Mouse (Mus musculus) G1E-ER4 (cell line): ENCODE results near the gene Nuak2. TPM values are rescaled to one million over a fixed set of nuclear protein-coding genes. Genes with fewer than 3 reads are reported as not detected.

Experiments
- GATA1 ChIP-seq: IDR thresholded peaks from one replicate; pipeline ENCODE4 v1.8.0; 2012; ENCODE audit warnings: low read length, inconsistent platforms
- polyA plus RNA-seq: library from polyadenylated mRNA; stranded (reverse); fragments of >175 nt; gene quantifications from 2 replicates; pipeline ENCODE4 v1.2.3, GENCODE M21; 2012

Gene Nuak2
- polyA plus RNA-seq, 1 experiment: 0.02 TPM

DNA sequence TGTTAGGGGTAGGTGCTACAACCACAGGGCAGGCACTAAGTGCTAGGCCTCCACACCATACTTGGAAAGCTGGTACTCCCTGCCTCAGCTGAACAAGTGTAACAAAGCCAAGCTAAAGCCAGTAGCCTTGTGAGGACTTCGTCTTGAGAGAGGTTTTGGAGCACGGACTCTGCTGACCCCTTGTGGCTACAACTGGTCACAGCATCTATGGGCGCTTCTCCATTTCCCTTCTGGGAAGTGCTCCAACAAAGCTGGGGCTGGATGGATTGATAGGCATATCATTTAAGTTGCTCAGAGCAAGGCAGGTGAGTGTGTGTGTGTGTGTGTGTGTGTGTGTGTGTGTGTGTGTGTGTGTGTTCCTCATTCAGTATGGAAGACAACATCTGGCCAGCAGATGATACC lies 39.9 kb downstream of the Nuak2 start:
- TF ChIP-seq GATA1: no peak

DNA sequence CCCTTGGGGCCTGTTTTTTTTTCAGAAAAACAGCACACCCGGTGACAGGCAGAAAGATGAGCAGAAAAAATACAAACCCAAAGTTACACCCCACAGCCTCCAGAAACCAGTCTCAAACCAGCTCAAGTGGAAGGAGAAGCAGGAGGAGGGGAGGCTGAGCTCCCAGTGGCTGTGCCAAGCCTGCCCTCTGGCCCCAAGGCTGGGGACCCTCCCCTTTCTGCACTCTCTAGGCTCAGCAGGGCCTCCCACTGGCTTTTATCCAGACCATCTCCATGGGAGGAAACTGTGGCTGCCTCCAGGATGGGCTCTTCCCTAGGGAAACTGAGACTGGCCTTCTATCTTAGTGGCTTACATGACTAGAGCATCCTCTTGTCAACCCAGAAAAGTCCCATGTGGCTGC lies 40.9 kb downstream of the Nuak2 start:
- TF ChIP-seq GATA1: no peak

DNA sequence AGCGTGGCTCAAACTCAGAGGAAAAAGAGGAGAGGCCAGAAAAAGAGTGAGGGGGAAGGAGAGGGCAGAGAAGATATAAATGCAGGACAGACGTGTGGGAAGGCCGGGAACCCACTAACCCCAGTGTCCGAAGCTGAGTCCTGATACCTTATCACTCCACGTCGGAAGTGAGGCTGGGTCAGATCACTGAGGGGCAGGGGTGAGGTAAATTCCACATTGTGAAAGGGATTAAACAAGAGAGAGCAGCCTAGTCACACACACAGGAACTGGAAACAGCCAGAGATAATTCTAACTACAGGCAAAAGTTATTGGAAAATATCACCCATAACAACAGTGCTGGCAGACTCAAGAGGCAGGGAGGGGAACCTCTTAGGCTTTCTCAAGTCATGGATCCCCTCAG lies 46.0 kb downstream of the Nuak2 start:
- TF ChIP-seq GATA1: no peak

DNA sequence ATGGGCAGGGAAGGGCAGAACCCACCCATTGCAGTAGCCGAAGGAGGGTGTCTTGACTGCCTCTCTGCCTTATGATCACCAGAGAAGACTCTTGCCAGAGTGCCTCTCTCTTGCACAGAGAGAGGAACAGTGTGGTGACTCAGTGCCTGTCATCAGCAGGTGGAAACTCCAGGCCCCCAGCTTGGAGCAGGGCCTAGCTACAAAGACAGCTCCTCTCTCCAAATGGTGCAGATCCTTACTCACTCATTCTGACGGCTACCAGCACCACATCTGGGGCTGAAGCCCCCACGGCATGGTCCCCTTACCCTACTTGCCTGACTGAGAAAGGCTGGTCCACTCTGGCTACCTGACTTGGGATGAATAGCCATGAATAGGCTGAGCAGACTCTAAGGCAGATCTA lies 48.5 kb downstream of the Nuak2 start:
- no peak for TF ChIP-seq GATA1

DNA sequence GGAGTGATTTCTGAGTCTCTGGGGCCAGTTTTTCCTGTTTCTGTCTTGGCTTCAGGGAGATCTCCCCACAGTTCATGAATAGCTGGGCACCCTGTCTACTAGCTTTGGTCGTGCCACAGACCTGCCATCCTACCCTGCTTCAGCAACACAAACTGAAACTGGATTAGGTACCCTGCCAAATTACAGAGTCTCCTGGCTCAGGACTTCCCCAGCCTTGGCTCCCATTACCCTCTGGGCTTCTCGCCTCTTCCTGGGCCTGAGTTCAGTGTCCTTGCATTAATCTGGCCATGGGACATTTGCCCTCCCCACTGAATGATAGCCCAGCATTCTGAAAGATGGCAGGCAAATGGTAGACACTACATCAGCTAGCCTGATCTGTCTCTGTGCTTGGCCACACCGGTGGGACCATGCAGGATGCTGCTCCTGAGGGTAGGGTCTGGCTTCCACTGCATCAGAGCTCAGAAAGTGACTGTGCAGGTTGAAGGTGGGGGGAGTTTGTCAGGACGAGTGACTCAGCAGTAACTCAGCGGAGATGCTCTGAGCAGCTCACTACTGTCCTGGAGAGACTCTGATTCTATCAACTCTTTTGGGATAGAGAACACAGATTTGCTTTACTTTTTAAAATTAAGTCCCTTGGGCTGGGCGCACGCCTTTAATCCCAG lies 49.1 kb downstream of the Nuak2 start:
- TF ChIP-seq GATA1: no peak

DNA sequence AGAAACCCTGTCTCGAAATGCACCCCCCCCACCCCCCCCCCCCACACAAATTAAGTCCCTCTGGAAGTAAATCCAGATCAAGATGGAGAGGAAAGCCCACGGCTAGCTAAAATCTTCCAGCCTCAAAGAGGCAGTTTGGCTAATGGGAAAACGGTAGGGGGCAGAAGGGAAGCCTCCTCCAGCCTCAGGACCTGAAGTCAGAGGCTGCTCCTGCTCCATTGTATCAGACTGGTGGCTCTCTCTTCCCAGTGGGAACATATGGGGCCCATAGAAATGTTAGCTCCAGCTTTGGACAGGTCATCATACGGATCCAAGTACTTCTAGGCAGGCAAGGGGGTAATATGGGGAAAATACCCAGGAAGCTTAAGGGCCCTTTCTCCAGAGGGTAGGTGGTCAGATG lies 49.7 kb downstream of the Nuak2 start:
- no peak for TF ChIP-seq GATA1

DNA sequence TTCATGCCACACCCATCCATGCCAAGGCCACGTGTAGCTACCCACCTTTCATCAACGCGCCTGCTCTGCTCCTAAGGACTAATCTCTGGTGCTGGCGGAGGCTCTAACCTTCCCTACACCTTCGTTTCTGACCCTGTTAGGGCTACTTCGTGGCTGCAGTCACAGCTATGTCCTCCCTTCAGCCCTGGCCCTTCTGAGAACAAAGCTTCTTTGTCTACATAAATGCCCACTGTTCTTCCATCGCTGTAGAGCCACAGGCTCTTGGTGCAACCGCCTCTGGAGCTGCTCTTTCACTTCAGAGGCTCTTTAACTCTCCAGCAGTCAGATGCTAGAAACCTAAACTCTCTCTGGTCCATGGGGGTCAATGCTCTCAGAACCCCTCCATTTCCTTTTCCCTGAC lies 50.3 kb downstream of the Nuak2 start:
- no peak for TF ChIP-seq GATA1

DNA sequence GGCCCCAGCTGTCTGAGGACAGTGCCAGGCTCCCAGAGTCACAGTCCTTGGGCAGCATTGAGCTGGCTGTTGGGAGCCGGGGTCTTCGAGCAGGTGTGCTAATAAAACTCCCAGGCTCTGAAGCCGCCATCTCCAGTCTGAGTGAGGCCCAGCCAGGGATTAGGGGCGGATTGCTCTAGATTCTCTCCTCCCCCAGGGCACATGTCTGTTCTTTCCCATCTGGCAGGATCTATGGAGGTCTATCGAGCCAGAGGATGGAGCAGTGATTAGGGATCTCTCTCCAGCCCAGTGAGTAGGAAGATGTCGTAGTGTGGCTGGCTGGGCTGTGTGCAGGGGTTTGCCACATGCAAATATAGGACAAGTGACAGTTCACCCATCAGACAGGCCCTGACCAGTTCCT lies 51.0 kb downstream of the Nuak2 start:
- TF ChIP-seq GATA1: no peak

DNA sequence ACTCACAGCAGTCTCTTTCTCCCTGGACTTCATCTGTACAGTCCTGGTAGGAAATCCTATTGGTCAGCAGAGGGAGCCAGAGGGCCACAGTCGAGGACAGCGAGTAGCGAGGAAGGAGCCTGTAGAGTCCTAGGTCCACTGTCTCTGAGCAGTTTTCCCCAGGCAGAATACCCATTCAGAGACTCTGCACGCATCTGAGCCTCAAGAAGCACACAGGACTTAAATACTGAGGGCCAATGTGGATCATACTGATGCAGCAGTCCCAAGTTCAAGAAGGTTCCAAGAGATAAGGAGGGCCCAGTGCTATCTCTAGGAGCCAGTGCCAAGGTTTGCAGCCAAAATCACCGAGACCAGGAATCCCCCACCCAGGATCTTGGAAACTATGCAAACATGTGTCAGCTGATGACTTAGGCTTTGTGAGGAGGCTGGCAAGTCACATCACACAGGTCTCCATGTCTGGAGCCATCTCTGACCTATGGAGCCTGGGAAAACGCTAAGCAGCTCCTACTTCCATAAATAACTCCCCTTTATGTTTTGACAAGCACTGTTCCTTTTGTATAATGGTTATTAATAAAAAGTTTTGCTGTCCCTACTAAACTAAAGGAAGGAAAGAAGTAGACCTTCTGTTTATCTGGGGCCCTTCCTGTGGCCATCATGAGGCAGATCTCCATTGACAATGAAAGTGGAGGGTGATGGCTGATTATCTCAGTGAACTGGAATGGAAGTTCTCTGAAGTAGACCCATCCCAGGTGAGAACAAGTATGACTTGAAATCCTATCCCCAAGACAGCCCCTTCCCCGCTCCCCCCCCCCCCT lies 52.0 kb downstream of the Nuak2 start:
- TF ChIP-seq GATA1: peak; percentile 97

DNA sequence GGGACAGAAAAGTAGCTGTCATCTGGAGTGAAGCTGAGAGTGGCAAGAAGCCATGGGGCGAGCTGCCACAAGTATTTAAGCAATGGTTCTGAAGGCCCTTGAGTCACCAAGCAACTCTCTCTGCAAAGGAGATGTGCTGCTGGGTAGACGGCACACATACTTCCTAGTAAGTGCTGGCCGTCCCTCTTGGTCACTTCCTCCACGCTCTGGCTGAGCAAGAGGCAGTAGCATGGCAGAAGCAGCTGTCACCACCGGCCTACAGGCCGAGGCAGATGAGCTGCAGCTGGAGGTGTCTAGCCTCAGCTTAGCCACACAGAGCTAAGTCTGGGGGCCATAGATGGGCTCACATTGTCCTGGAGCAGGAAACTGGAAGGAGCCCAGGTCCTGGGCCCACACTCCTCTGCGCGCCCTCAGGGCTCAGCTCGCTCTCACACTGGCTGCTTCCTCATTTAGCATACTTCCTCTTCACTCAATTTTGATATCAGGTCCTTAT lies 54.8 kb downstream of the Nuak2 start:
- no peak for TF ChIP-seq GATA1

DNA sequence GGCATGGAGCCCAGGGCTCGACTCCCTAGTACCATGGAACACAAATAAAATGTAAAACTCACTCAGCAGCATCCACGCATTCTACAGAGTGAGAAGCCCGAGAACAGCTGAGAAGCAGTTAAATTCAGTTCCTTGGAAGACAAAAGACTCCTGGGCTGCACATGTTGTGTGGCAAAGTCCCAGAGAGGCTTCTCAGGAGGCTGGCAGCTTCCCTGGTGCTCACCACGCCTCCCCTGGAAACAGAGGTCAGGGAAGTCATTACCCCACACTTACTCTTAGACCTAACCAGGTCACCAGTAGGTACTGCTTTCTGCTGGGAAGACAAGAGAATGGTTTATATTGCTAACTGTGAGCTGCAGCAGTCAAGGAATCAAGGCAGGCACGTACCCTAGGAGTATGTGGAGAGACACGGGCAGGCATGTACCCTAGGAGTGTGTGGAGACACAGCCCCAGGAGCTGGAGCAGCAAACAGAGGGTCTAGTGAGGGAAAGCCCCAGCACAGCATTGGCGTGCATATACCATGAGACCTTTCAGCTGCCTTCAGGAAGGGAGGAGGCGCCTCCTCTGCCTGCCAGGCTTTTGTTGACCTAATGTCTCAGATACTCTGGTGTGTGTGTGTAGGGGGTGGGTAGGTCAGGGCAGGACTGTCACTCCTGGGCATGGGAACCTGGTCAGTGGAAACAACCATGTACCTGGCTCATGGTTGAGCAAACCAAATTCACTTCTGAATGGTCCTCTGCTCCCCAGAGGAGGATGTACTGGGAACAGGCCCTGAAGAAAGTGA lies 55.6 kb downstream of the Nuak2 start:
- TF ChIP-seq GATA1: no peak

DNA sequence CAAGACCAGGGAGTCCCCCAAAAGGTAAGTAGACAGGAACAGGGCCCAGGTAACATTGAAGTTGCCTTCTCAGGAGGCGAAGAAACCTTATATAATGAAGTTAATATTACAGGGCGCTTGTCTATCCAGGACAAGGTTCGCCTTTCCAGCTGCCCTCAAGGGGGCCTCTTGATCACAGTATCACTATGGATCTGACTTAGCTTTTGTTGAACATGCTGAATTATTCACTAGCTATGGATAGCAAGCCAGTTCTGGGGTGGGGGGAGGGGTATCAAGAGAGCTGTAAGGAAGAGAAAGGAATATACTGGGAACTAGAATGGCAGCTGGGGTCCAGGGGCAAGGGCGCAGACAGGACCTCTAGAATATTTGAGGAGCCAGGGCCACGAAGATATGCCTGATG lies 56.4 kb downstream of the Nuak2 start:
- TF ChIP-seq GATA1: no peak

DNA sequence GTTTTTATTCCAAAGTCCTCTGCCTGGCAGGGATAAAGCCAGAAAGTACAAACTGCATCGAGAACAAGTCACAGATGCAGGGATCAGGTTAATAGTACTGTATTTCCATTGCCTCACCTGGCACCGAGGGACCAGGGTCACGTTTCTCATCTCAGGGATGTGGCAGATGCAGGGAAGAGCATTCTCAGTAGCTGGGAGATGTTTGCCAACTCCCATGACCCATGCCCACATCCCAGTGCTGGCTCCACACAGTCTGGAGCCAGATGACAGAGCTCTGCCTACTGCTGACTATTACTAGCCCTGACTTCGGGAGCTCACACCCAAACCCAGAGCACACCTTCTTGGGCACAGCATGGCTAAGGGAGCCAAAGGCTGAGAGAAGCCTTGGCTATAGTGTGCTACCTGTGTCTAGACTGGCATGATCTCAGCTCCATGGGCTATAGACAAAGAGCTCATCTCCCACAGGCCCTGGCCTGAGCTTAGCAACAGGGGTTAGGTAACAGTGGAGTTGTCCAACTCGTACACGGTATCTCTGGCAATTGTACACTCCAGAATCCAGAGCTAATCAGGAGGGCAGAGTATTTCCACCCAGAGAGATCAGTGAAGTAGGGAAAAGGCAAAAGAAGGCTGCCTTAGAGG lies 57.1 kb downstream of the Nuak2 start:
- TF ChIP-seq GATA1: no peak

DNA sequence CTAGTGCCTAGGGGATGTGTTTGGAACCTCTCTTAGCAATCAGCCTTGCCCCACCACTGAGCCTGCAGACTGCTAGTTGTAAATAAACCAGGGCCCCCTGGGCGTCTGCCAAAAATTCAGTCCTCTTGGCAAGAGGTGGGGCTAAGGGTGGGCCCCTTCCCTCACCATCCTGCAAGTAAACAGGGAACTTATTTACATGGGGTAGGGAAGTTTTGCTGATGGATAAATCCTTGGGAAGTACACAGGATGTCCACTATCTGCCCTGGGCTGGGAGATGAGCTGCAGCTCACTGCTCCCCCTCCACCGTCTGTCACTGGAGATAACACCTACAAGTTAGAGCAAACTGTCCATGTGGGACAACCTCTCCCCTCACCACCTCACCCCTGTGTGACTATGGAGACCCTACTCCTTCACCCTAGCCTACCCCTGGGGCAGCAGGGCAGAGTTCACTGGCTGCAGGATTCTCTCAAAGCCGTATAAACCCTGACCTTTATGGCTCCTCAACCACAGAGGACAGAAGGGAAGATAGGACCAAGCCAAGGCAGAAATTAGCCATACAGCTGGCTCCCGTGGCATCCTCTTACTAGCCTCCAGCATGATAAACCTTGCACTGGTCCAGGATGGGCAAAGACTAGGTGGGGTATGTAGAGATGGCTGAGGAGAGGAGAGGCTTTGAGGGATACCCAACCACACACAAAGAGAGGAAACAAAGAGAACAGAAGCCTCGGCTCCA lies 58.4 kb downstream of the Nuak2 start:
- TF ChIP-seq GATA1: peak; percentile 71

DNA sequence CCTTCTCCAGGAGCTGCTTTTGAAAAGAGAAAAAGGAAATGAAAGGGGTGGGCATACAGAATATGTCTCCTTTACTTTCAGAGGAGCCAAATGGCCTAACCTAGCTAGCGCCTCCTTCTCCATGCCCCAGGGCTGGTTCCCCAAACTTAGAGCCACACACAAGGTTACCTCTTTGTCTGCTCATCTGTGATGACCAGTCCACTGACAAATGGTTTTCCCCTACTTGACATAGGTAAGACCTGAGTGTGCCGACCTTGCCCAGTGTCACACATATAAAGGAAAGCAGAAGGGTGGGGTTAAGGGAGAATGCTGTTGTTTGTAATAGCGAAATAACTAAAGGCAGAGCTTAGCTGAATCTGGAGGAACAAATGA lies 58.9 kb downstream of the Nuak2 start:
- no peak for TF ChIP-seq GATA1

DNA sequence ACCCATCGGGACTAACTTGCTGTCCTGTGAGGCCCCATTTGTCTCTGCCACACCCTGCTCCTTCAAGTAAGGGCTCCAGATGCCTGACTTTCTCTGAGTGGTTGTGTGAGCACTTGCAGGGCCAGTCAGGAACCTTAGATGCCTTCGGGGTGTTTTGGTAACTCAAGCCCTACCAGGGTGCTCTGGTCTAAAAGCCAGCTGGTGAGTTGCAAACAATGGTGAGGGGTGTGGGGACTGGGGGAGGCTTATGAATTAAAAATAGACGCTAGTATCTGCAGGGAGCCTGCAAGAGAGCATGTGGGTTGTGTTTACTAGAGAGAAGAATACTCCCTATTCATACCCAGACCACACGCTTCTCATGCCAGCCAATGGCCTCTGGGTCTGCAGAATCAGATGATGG lies 59.3 kb downstream of the Nuak2 start:
- TF ChIP-seq GATA1: no peak
